Mouse (Mus musculus) small intestine, adult 2 months (tissue): ENCODE measurements around the gene Rab23. TPM values are rescaled to one million over a fixed set of nuclear protein-coding genes. Genes with fewer than 3 reads are reported as not detected.

Experiments used
- H3K27ac ChIP-seq: fragments of 200-500 bp; 2 replicates; pipeline ENCODE4 v1.5.1; 2012; ENCODE audit warnings: low read depth, low read length, control low read depth, inconsistent platforms; ENCODE audit not compliant: insufficient read depth
- H3K27me3 ChIP-seq: fragments of 200-500 bp; 2 replicates; pipeline ENCODE4 v1.6.1; 2012; ENCODE audit warnings: mild to moderate bottlenecking, moderate library complexity, low read length, inconsistent platforms; ENCODE audit not compliant: control insufficient read depth, insufficient read depth
- H3K36me3 ChIP-seq: fragments of 200-500 bp; 2 replicates; pipeline ENCODE4 v1.6.1; 2012; ENCODE audit warnings: mild to moderate bottlenecking, low read length, control low read depth, inconsistent platforms; ENCODE audit not compliant: control insufficient read depth, insufficient read depth
- H3K4me1 ChIP-seq: fragments of 200-500 bp; 2 replicates; pipeline ENCODE4 v1.6.1; 2012; ENCODE audit warnings: low read length, inconsistent platforms, mixed read lengths; ENCODE audit not compliant: control insufficient read depth, insufficient read depth, insufficient read length
- H3K4me3 ChIP-seq: fragments of 200-500 bp; 2 replicates; pipeline ENCODE4 v1.5.1; 2012; ENCODE audit warnings: low read depth, mild to moderate bottlenecking, control low read depth, inconsistent platforms, low read length, moderate library complexity
- CTCF ChIP-seq: fragments of 200-500 bp; IDR thresholded peaks from 2 replicates; pipeline ENCODE4 v1.5.1; 2012; ENCODE audit warnings: low read depth, mild to moderate bottlenecking, control low read depth, inconsistent platforms, low read length, moderate library complexity, mixed read lengths; ENCODE audit not compliant: insufficient replicate concordance, insufficient read length; ENCODE audit errors: extremely low read depth
- POLR2A ChIP-seq: fragments of 200-500 bp; IDR thresholded peaks from 2 replicates; pipeline ENCODE4 v1.6.1; 2012; ENCODE audit warnings: low read depth, mild to moderate bottlenecking, control low read depth, inconsistent platforms, low read length, moderate library complexity
- WGBS: fragments of 180-500 bp; shearing (Covaris S2); methylation state at CpG from one replicate; pipeline ENCODE4 v1.1.7; 2018; 5-methylcytosine and 5-hydroxymethylcytosine counted together
- polyA plus RNA-seq: library from polyadenylated mRNA; depleted of rRNA; stranded (reverse); fragments of >200 nt; gene quantifications from 2 replicates; pipeline ENCODE4 v1.2.3, GENCODE M21; 2012

Gene Rab23
- polyA plus RNA-seq, 1 experiment, result 4.6 TPM

DNA sequence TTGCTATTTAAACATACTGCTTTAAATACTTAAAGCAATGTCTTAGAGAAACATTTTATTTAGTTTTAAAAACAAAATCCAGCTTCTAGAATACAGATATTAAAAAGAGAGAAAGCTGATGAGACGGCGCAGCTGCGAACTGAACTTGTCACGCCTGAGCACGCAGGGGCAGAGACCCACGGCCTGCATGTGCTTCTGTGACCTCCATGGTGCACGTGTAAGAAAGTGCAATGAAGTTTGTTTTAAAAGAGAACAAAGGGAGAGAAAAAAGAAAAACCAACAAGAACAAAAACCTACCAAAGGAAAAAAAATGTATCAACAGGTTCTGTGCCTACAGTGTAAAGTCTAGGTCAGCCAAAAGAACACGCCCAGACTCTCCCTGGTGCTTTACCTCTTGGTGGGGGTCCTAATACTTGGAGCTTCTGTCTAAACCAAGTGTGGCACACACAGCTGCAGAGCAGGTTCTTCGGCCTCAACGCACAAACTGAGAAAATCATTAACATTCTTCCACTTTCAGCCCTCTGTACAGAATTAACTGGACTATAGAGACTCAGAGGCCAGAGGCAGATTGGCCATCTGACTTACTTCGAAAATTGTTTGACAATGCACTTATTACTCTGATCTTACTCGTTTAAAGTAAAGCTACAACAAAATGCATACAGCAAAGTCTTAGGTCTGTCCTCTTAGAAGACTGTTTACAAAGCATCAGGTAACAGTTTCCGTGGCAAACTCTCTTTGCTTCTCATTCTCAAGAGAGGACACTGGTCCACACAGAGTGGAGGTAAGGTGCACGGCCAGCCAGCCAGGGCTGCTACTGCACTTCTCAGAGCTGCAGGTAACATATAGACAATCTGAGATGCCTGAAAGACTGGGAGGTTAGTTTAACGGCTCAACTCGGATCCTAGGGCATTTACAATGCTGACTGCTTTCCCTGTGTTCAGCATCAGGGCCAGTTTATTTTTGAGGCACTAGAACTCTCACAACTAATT, 47.1 kb downstream of the Rab23 start:
- 80% methylated on average over 16 of the region's 16 CpGs for WGBS

DNA sequence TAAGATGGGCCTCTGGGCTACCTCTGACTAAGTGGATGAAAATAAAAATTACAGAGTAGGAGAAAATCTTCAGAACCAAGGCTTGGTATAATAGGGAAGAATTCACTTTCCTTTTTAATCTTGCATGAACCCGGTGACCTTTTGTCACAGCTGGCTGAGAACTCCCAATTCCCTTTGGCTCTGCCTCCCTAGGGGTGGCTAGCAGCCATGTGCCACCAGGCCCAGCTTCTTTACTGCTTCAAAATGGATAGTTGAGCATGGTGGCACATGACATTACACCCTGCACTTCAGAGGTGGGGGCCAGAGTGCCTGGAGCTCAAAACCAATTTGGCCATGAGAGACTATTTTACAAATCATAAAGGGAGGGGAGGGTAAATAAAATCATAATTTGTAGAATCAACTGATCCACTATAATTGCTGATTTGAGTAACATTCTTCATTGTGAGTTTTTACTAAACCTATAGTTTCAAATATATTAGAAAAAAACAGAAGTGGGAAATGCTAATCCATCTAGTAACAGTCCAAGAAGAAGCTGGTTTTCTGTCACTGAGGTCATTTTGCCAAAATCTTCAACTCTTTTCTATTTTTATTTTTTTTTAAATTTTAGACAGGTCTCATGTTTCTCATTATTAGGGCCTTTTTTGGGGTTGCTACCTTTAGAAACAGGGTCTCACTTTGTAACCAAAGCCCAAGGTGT, 48.6 kb downstream of the Rab23 start:
- peaks cover 19% of the 10 kb centered on the region for H3K36me3 ChIP-seq
- 80% methylated on average over 1 of the region's 1 CpGs for WGBS
- H3K27ac ChIP-seq, result no peak overlapping the region
- H3K4me3 ChIP-seq, result no peak overlapping the region
- no peaks in the 10 kb centered on the region for H3K27me3 ChIP-seq
- H3K4me1 ChIP-seq, result no peaks in the 10 kb centered on the region
- TF ChIP-seq CTCF (no peak), POLR2A (no peak)

More for the DNA sequence above, 47.1 kb downstream of the Rab23 start:
- TF ChIP-seq POLR2A, result no peak
- no peak for TF ChIP-seq CTCF
- Histone ChIP-seq H3K4me3 (no peak overlapping the region), H3K27ac (no peak overlapping the region), H3K27me3 (no peaks in the 10 kb centered on the region), H3K4me1 (no peaks in the 10 kb centered on the region), H3K36me3 (peaks cover 17% of the 10 kb centered on the region)

DNA sequence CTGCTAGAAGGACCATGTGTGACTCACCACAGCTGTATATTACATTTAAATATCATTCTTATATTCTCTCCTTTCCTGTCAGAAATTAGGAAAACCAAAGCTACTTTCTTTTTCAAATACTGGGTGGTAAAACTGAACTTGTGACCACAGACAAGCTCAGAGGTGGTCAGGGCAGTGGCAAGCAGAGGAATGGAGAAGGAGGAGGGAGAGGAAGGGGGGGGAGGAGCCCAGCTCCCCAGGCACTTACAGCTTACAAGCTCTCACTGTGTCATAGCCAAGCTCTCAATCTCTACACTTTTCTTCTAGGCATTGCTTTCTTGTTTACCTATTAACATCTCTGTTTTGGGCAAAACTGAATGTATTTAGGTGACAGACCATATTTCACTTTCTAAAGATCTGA, 49.1 kb downstream of the Rab23 start:
- H3K4me3 ChIP-seq, result no peak overlapping the region
- no peak for TF ChIP-seq CTCF
- TF ChIP-seq POLR2A, result no peak
- no peaks in the 10 kb centered on the region for H3K4me1 ChIP-seq
- peaks cover 19% of the 10 kb centered on the region for H3K36me3 ChIP-seq
- H3K27me3 ChIP-seq, result no peaks in the 10 kb centered on the region
- no peak overlapping the region for H3K27ac ChIP-seq

DNA sequence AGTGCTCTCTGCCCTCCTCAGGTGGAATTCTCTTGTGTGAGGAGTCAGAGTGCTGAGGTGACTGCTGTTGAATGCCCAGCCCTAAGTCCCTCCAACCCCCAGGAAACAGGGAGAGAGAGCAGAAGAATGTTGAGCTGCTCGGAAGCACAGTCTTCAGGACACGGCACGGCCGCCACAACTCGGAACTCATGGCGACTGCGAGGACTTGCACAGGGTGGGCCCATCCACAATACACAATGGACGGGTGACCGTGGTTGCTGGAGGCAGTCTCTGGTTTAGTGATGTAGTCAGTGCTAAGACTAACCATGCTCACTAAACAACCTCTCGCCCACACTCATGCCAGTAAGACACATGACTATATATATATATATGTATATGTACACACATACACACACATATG, 51.9 kb downstream of the Rab23 start:
- WGBS, result 96% methylated on average over 10 of the region's 10 CpGs
- no peak overlapping the region for H3K27ac ChIP-seq
- H3K36me3 ChIP-seq, result peaks cover 15% of the 10 kb centered on the region
- H3K4me3 ChIP-seq, result no peak overlapping the region
- TF ChIP-seq CTCF (no peak), POLR2A (no peak)
- H3K27me3 ChIP-seq, result no peaks in the 10 kb centered on the region
- no peaks in the 10 kb centered on the region for H3K4me1 ChIP-seq

DNA sequence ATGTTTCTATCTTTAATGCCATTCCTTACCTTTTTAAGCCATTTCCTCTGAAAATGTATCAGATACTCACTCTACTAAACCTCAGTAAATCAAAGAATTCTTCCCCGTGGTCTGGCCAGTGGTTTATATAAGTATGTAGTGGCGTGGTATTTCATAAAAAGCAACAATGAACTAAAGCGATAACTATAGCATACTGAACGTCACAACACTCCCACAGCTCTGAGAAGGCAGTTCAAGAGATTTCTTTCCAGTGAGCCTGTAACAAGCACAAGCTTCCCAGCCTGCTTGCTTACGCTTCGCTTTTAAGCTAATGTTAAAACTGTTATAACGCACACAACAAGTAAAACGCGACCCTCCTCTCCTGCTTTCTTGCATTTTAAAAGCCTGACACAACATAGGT, 52.4 kb downstream of the Rab23 start:
- H3K4me1 ChIP-seq, result no peaks in the 10 kb centered on the region
- TF ChIP-seq CTCF, result no peak
- TF ChIP-seq POLR2A, result no peak
- no peaks in the 10 kb centered on the region for H3K27me3 ChIP-seq
- WGBS, result 95% methylated on average over 9 of the region's 9 CpGs
- H3K27ac ChIP-seq, result no peak overlapping the region
- no peak overlapping the region for H3K4me3 ChIP-seq
- peaks cover 16% of the 10 kb centered on the region for H3K36me3 ChIP-seq

DNA sequence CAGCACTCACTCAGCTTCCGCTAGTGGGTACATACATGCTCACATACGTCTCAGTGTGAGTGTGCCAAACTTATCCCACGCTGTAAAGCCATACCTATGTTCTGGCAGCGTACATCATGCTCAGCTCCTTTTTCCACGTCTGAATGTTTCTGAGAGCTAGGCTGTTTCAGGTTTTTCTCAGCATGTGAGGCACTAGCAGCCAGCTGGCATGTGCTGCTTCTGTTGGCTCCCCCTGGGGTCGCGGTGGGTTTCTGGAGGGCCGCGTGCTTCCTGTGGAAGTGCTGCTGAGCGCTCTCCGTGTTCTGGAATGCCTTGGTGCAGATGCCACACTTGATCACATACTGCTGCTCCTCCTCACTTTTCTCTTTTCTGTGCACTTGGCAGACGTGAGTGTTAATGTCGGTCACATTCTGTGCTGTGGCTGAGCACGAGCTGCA, 56.5 kb downstream of the Rab23 start:
- Histone ChIP-seq H3K36me3 (peaks cover 8% of the 10 kb centered on the region), H3K27me3 (no peaks in the 10 kb centered on the region), H3K4me3 (no peak overlapping the region), H3K27ac (no peak overlapping the region), H3K4me1 (no peaks in the 10 kb centered on the region)
- 92% methylated on average over 14 of the region's 14 CpGs for WGBS
- no peak for TF ChIP-seq CTCF
- no peak for TF ChIP-seq POLR2A

DNA sequence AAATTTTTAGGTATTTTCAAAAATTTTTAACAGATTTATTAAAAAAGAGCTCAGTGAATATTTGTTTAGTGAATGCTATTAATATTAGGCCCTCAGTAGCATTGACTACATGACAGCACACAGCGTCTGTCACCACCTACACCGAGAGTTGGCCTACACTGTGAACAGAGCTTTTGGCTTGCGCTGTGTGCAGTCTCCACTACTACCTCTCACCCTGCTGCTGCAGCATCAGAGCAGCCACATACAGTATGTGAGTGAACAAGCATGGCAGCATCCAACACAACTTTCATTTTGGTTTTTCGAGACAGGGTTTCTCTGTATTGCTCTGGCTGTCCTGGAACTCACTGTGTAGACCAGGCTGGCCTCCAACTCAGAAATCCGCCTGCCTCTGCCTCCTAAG, 64.9 kb downstream of the Rab23 start:
- WGBS, result 97% methylated on average over 5 of the region's 5 CpGs
- no peak for TF ChIP-seq POLR2A
- TF ChIP-seq CTCF, result no peak
- no peak overlapping the region for H3K27ac ChIP-seq
- H3K36me3 ChIP-seq, result peaks cover 4% of the 10 kb centered on the region
- H3K27me3 ChIP-seq, result no peaks in the 10 kb centered on the region
- H3K4me3 ChIP-seq, result no peak overlapping the region
- H3K4me1 ChIP-seq, result no peaks in the 10 kb centered on the region
